Mouse (Mus musculus) testis, postnatal 10 days (tissue): ENCODE measurements around the gene Irf2bpl.

ENCODE experiments used
- DNase-seq: peaks from one replicate; pipeline ENCODE4 v3.0.0; 2021; ENCODE audit warnings: low spot score

Irf2bpl gene

DNA sequence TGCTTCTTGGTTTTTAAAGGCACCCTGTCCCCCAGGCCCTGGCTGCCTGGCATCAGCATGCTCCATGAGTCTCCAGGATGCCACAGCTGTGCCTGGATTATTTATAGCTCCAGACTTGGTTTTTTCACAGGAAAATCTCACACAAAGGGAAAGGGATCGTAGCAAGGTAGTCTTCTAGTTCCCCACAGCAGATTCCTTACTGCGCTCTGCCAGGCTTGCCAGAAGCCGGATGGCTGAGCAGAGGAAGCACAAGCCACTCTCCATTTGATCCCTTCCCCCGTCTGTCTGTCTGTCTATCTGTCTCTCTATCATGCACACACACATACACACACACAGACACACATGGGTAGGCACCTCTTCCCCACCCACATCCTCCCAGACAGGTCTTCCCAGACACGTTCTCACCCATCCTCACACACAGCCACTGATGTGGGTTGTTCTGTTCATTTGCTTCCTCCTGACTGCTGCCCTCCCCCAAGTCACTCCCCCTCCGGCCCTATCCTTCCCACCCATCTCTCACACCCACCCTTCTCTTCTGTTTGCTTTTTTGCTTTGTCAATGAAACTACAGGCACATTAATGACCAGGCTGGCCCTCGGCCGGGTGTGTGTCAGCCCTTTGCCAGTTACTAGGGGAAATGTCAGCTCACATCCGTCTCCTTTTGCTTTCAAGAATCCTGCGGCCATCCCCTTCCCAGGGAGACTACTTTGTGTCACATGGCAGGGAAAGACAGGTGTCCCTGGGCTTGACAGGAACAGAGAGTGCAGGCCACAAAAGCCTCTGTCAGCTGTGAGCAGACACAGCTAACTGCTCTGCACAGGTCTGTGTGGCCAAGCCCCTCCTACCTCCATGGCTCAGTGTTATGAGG, 24.4 kb downstream of the Irf2bpl start:
- DNase-seq: no peak

DNA sequence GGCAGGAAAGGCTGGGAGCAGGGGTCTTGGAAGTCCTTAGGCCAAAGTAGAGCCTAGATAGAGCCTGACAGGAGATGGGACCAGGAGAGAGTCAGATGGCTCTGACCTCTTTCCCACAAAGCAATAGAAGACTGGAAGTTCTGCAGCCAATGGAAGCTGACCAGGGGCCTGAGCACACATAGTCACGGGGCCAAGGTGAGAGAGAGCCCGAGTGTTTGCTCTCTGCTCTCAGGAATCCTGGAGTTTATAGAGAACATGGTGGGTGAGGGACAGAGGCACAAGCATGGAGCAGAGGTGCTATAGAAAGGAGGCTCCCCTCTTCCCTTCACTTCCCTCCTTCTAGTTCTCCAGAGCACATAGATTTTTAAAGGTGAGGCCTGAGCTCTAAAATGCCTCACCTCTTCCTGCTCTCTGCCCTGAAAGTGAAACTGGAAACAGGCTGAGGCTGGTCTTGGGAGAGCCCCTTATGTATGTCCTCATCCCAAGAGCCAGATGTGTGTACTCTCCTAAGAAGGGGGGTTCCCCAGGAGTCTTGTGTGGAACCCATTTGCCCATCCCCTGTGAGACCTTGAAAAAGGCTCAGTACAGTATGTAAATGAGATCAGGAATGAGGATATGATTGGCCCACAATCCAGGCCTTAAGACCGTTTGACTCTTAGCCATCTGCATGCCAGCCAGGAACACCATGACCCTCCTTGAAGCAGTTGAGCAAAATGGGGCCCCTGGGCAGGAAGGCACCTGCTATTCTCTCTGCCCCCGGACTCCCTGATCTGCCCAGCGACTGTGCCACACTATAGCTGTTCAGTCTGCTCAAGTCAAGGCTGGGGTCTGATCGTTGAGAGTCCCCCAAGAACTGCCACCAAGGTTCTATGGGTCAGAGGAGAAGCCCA, 25.4 kb downstream of the Irf2bpl start:
- DNase-seq: no peak

DNA sequence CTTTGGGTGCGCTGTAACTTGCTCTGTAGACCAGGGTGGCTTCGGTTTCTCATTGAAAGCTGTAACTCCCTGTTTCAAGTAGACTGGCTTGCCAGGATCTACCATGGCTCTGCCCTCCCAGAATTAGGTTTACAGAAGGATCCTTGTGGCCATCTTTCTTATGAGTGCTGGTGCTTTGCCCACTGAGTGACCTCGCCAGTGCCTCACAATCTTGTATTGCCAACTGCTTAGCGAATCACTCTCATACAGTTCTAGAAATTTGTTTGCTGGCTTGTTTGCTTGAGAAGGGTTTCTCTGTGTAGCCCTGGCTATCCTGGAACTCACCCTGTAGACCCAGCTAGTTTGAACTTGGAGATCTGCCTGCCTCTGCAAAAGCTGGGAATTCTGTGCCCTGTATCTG, 26.1 kb downstream of the Irf2bpl start:
- DNase-seq: no peak

DNA sequence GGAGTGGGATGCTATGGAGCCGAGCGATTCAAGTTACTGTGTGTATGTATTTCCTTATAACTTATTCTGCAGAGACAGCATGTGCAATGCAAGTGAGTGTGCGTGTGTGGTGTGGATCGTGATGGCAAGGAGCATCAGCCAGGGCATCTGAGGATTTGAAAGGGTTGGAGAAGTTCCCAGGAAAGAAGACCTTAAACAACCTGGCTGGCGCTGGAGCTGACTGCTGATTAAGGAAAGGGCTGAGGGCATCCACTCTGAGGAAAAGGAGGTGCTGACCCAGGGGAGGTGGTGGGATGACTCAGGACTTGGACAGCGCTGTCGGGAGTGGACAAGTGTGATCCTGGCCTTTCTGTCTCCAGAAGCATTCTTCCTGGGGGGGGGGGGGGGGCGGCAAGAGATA, 27.3 kb downstream of the Irf2bpl start:
- DNase-seq: no peak

DNA sequence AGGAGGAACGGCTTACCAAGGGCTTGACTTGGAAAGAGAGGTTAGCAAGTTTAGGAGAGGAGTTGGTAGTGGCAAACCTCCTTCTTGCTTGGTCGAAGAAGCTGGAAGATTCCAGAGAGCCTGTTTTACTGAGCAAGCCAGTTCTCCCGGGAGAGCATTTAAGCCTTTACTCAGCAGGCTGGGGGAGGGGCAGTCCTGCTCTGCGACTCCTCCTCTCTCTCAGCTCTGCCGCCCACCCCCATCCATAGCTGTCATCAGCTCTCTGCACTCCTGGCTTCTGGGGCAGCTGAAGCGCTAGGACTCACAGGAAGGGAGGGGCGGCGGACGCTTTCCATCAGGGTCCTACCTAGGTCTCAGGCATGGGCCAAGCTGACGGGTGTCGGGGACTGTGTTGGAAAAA, 28.9 kb downstream of the Irf2bpl start:
- peak; percentile 75 for DNase-seq

DNA sequence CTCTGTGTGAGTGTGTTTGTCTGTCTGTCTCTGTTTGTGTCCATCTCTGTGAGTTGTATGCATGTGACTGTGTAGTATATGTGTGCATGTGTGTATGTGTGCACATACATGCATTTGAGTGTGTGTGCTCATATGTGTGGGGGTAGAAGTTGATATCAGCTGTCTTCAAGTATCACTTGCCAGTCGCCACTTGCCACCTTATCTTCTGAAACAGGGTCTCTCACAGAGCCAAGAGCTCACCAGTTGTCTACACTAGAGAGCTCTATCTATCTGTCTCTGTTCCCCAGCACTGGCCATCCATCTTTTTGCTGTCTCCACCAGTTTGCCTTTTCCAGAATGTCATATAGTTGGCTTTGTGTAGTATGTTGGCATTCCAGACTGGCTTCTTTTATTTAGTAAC, 31.1 kb downstream of the Irf2bpl start:
- DNase-seq: no peak

DNA sequence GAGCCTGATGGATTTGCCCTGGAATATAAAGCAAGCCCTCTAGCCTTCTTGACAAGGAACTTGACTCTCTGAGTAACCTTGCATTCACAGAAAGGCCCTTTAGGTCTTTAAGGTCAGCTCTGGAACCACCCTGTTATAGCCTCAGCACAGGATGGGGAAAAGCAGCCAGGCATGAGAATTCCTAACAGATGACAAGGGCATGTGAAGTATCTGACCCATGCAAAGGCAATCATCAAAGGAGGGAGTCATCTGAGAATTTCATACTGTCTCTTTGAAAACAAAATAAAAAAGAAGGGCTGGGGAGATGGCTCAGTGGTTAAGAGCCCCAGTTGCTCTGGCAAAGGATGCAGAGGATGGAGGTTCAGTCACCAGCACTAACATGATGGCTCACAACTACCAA, 33.3 kb downstream of the Irf2bpl start:
- no peak for DNase-seq

DNA sequence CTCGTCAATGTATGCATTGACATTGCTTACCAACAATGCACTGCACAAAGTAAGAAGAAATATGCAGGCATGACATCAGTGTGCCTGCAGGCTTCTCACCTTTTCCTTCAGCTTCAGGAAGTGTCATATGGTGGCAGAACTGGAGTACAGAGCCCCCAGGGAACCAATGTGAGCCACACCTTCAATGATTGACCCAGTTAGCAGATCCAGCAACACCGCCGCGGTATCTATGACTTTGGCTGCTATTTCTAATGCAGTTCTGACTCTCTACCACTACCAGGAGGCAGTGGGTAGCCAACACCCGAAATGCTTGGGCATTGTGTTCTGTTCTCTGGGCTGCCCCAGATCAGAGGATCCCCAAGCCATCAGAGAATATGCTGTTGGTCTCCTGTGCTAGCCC, 33.9 kb downstream of the Irf2bpl start:
- DNase-seq: no peak

DNA sequence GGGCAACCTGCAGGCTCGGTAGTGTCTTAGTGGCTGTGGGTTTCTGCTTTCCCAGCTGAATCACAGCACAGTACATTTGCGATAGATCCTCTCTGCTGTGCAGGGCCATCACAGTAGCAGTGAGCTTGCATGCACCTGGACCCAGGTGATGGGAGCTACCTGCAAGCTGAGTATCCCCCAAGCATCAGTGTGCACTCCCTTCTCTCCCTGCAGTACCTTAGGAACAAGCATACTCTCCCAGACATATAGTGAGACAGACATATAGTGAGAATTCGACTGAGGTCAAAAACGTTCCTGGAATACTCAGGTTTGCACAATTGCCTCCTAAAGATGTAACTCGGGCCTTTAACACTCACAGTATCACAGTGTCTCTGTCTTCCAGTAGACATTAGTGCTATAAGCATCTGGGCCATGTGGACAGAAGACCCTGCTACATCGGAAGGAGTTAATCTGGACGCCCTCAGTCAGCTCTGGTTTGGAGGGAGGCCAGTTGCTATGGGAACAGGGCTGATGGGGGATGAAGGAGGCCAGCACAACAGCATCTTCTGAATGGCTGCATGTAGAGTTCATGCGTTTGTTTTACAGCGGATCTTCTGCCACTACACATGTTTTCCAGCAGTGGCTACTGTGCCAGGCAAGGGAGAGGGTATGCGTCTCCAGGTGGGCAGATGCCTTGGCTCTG, 34.5 kb downstream of the Irf2bpl start:
- no peak for DNase-seq

DNA sequence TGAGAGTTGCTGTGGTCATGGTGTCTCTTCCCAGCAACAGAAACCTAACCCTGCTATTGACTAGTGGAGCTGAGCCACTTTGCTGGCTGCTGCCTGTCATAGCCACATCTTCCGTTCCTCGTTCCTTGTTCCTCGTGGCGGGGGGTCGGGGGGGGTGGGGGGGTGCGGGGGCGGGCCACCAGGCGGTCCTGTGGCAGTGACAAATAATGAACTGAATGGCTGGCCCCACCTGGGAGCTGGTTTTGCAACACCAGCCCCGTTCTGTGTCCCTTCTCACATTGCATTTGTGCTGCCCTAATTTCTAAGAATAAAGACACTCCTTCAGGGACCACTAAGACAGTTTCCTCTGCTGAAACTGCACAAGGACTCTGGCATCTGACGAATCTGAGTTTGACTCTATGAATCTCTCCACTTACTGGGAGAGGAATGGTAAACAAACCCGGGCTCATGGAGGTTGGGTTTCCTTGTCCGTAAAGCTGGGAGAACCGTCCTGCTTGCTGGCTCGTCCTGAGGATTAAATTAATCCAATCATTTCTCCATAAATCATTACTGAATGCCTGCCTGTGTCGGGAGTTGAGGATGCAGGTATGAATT, 41.6 kb downstream of the Irf2bpl start:
- DNase-seq: no peak

DNA sequence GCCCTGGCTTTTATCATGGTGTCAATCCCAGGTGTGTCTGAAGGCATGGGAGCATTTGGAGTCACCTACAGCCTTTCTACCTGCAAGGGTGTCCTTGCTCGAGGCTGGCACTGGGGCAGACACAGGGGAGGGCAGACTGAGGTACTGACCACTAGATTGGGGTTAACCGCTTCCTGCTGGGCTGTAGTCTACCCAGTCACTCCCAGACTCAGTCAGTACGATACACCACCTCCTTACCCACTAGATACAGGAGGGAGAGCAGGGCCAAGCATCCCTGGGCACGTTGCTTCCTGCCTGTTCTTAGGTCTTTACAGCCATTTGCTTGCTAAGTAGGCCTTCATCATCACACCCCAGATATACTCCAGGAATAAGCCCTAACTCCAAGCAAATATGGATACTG, 44.1 kb downstream of the Irf2bpl start:
- DNase-seq: no peak

DNA sequence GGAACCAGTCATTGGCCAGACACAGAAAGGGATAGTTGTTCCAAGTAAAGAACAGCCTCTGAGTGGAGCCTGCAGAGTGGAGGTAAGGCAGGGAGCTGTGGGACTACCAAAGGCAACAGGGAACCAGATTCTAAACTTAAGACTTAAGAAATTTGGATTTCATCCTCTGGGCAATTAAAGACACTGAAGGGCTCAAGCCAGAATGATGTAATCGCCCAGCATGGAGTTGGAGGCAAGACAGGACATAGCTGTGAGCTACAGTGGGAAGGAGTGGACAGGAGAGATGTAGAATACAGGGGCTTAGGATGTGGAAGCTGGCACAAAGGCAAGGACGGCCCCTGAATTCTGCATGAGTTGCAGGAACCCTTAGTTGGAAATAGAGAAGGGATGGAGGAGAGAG, 46.4 kb downstream of the Irf2bpl start:
- no peak for DNase-seq

DNA sequence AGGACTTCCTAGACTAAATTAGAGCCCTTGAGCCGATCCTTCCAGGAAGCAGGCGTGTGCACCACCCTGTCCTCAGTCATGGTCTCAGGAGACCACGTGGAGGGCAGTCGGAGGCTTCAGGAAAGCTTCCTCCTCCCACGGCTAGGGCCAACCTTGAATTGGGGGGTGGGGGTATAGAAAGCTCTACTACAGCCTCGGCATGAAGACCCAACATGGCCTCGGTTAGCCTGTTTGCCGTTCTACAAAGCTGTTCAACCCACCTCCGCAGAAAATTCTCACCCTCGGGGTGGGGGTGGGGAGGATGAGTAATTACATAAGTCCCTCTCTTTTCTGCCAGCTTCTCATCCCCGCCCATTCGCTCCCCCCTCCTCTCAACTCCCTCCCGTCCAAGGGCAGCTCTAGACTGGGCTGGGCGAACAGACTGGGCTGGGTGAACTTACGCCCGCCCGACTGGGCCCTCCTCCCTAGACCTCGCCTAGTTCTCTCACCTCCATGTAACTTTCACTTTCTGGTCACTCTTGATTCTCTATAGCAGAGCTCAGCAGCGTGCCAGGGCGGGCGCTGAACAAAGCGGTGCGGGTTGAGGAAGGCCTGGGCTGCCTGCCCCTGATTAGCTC, 48.1 kb downstream of the Irf2bpl start:
- DNase-seq: peak; percentile 90

DNA sequence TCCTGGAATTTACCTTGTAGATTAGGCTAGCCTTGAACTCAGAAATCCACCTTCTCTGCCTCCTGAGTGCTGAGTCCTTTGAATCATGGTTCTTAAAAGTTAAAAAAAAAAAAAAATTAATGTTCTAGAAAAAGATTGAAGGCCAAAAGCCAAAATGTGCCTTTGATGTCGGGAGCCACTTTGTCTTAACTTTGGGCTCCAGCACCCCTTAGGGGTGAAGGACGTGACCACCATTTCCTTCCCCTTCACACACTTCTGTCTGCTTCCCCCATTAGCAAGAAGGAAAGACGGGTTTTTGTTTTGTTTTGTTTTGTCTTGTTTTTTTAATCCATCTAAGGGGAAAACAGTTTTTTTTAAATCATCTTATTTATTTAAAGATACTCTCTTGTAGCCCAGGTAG, 48.7 kb downstream of the Irf2bpl start:
- DNase-seq: no peak

DNA sequence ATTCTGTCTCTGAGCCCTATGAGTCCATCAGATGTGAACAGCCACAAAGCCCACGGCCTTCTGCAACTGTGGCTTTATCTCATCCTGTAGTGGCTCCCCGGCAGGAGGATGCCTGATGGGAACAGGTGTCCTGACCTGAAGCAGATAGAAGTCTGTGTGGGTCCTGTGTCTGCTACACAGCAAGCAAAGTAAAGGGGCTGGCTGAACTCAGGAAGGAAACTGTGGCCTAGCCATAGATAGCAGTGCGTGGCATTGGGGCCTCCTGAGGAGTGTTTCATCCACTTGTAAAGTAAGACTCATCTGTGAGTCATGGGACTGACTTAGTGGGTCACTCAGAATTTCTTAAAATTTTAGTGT, 50.2 kb downstream of the Irf2bpl start:
- no peak for DNase-seq

DNA sequence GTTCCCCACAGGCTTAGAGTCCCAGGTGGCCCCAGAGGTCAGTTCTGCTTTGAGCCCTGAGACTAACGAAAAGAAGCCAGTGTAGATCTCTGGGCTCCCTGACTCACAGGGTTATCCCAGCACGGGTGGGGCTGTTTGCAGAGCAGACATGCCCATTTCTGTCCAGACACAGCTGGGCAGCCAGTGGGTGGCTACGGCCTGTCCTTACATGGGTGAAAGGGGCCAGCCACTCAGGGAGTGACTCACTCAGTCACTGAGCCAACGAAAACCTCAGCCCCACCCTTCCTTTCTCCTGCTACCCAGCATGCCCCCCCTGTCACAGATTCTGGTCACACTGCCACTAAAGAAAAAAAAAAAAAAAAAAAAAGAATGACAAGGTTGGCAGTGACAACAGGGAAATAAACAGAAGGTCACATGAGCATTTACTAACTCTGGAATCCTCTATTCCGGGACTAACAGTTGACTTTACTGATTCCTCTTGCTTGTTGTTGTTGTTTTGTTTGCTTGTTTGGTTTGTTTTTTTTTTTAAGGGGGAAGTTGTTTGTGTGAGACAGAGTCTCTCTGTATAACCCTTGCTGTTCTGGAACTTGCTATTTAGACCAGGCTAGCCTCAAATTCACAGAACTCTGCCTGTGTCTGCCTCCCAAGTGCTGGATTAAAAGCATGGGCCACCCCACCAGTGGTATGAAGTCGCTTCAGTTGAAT, 50.7 kb downstream of the Irf2bpl start:
- DNase-seq: peak; percentile 58

DNA sequence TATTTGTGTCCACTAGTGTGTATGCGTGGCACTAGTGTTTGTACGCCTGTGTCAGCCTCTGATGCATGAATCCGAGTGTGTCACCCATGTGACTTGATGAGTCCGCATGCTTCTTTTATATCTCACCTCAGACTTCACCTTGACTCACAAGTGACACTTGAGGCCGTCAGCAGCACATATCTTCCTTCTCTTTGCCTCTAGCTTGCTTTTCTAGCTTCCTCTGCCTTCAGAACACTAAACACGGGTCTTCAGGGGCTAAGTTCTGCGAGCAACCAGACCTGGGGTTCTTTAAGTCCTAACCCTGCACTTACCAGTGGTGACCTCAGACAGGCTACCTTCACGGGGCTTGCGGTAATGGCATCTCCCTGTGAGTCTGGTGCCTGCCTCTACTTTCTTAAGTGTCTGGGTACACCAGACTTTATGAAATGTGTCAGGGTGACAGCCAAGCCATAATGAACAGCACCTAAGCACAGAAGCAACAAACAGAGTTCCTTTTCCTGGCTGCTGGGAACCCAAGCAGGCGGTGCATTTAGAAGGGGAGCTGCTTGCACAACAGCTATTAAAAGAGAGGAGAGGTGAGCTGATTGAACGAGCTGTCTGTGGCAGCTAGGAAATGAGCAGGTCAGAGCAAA, 51.9 kb downstream of the Irf2bpl start:
- DNase-seq: no peak

DNA sequence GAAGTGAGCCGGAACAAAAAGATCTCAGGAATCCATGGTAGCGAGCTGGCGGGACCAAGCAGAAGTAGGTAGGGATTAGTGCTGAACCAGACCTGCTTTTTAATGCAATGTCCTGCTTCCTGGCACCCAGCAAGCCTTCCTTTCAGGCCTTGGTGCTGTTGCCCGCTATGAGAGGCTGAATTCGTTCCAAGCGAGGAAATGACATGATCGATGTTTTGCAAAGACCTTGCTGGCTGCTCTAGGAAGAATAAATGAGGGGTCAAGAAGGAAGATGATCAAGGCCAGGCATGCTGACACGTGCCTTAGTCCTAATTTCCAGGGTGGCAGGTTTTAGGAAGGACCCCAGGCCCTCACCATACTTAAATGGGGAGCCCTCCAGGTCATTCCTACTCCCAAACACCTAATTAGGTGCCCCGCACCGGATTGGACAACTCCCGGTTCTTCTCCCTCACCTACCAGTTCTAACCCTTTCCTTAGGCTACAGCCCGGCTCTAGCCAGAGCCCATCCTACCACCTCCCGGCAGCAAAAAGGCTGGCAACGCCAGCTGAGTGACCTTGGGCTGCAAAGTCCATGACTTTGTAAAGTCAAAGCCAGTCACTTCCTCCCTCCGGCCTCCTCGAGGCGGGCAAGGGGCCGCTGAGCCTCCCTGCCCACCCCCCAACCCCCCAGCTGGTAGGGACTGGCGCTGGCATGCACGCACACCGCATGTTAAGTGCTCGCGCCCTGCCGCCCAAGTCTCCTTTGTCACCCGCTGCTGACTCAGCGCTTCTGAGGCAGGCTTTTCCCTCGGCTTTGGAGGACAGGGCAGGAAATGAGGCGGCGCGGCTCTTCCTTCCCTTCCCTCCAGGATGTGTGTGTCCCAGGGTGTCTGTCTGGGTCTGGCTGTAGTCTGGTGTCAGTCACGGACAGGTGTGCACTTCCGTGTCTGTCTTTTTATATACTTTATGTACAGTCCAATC, 52.7 kb downstream of the Irf2bpl start:
- no peak for DNase-seq
